Mouse (Mus musculus) mesoderm, embryonic 11.5 days (tissue): Measurements from ENCODE around the gene Trpm8.

Source experiments
- DNase-seq: peaks from one replicate; pipeline ENCODE4 v3.0.0-alpha.2; 2012; ENCODE audit warnings: low read depth, low spot score

Trpm8 gene

GRCm38 (mm10) chr1:88277098-88277817 lies at the start of gene Trpm8, which contains the start of gene Hjurp:
Gene Trpm8 (plus strand): TSS chr1:88277661.
Gene Hjurp (minus strand): TSS chr1:88277633.
- peak; percentile 100 for DNase-seq

GRCm38 (mm10) chr1:88228121-88228520 lies 49.3 kb upstream of the Trpm8 start:
- no peak for DNase-seq

GRCm38 (mm10) chr1:88229566-88229965 lies 47.9 kb upstream of the Trpm8 start:
- no peak for DNase-seq

- no peak for DNase-seq
Observed at GRCm38 (mm10) chr1:88229986-88230385, 47.5 kb upstream of the Trpm8 start.

- no peak for DNase-seq
Observed at GRCm38 (mm10) chr1:88230421-88230820, 47.0 kb upstream of the Trpm8 start.

GRCm38 (mm10) chr1:88230981-88231802 lies 46.3 kb upstream of the Trpm8 start:
- no peak for DNase-seq

GRCm38 (mm10) chr1:88231803-88232499 lies 45.5 kb upstream of the Trpm8 start:
- DNase-seq = no peak

GRCm38 (mm10) chr1:88232664-88233380 lies 44.6 kb upstream of the Trpm8 start:
- no peak for DNase-seq

GRCm38 (mm10) chr1:88233421-88234247 lies 43.8 kb upstream of the Trpm8 start:
- DNase-seq = no peak

GRCm38 (mm10) chr1:88234248-88234610 lies 43.2 kb upstream of the Trpm8 start:
- DNase-seq = no peak

- no peak for DNase-seq
Observed at GRCm38 (mm10) chr1:88234646-88235045, 42.8 kb upstream of the Trpm8 start.

- no peak for DNase-seq
Observed at GRCm38 (mm10) chr1:88235046-88235893, 42.2 kb upstream of the Trpm8 start.

- DNase-seq = no peak
Observed at GRCm38 (mm10) chr1:88235894-88236415, 41.5 kb upstream of the Trpm8 start.

GRCm38 (mm10) chr1:88237311-88237710 lies 40.1 kb upstream of the Trpm8 start:
- no peak for DNase-seq

- DNase-seq = no peak
Observed at GRCm38 (mm10) chr1:88238771-88239170, 38.7 kb upstream of the Trpm8 start.

GRCm38 (mm10) chr1:88240072-88240471 lies 37.4 kb upstream of the Trpm8 start:
- DNase-seq = no peak

GRCm38 (mm10) chr1:88240579-88240978 lies 36.9 kb upstream of the Trpm8 start:
- DNase-seq = no peak

- no peak for DNase-seq
Observed at GRCm38 (mm10) chr1:88243861-88244260, 33.6 kb upstream of the Trpm8 start.

- DNase-seq = no peak
Observed at GRCm38 (mm10) chr1:88245881-88246280, 31.6 kb upstream of the Trpm8 start.

- no peak for DNase-seq
Observed at GRCm38 (mm10) chr1:88246386-88246785, 31.1 kb upstream of the Trpm8 start.
